Mouse (Mus musculus) forebrain, embryonic 10.5 days (tissue): Measurements from ENCODE around the gene Ctag2. TPM values are rescaled to one million over a fixed set of nuclear protein-coding genes. Genes with fewer than 3 reads are reported as not detected.

Experiments
- DNase-seq: peaks from one replicate; pipeline ENCODE4 v3.0.0-alpha.2; 2017; ENCODE audit warnings: low spot score; ENCODE audit errors: extremely low spot score
- H3K27ac ChIP-seq: fragments of 300-500 bp; sonication (generic); 2 replicates; pipeline ENCODE4 v1.5.1; 2016; ENCODE audit warnings: mild to moderate bottlenecking
- H3K27me3 ChIP-seq: fragments of 300-500 bp; sonication (generic); 2 replicates; pipeline ENCODE4 v1.6.1; 2016; ENCODE audit warnings: mild to moderate bottlenecking; ENCODE audit not compliant: poor library complexity, severe bottlenecking
- H3K36me3 ChIP-seq: fragments of 300-500 bp; sonication (generic); replicated peaks from 2 replicates; pipeline ENCODE4 v1.6.1; 2016; ENCODE audit warnings: mild to moderate bottlenecking, moderate library complexity
- H3K4me1 ChIP-seq: fragments of 300-500 bp; sonication (generic); 2 replicates; pipeline ENCODE4 v1.6.1; 2016
- H3K4me3 ChIP-seq: fragments of 300-500 bp; sonication (generic); 2 replicates; pipeline ENCODE4 v1.5.1; 2016; ENCODE audit warnings: mild to moderate bottlenecking, moderate library complexity
- H3K9me3 ChIP-seq: fragments of 300-500 bp; sonication (generic); 2 replicates; pipeline ENCODE4 v1.6.1; 2016; ENCODE audit warnings: mild to moderate bottlenecking, moderate library complexity
- WGBS: fragments of 180-500 bp; shearing (Covaris S2); methylation state at CpG from one replicate; pipeline ENCODE4 v1.1.7; 2016; 5-methylcytosine and 5-hydroxymethylcytosine counted together
- polyA plus RNA-seq: library from polyadenylated mRNA; unstranded; fragments of >200 nt; fragmentation: Nextera tagmentation; extraction: Ambion mirVana; gene quantifications from 2 replicates; pipeline ENCODE4 v1.2.1, GENCODE M21; 2016

Gene Ctag2
- polyA plus RNA-seq: not detected in 2 replicates

DNA sequence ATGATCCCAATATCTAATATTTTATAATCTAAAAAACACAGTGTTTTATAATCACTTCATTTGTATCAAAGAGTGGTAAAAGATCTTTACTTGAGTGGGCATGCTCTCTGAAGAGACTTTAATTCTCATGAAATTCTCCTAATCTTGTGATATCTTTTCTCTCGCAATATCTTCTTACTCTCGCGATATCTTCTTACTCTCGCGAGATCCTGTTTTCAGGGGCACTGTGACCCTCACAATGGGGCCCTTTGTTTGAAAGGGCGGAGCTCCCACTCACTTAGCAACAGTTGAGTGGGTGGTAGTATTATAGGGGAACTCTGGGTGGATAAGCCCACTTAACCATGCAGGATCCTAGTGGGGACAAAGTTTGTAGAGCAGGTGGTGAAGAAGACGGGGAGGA, at the start of gene Ctag2:
Ctag2 (plus strand) TSS at position 301 of the 400 bp plus-strand sequence.
- H3K9me3 ChIP-seq: no peaks in the 10 kb centered on the region
- no peak within 1 kb of the TSS for H3K27ac ChIP-seq
- WGBS: 93% methylated on average over 7 of the region's 7 CpGs
- no peaks in the 10 kb centered on the region for H3K27me3 ChIP-seq
- no peak within 1 kb of the TSS for H3K4me3 ChIP-seq
- no peak for DNase-seq
- H3K4me1 ChIP-seq: no peaks in the 10 kb centered on the region
- H3K36me3 ChIP-seq: no peaks in the 10 kb centered on the region
